Mouse (Mus musculus) liver, embryonic 14.5 days (tissue): ENCODE data around the gene Slc4a3. TPM values are rescaled to one million over a fixed set of nuclear protein-coding genes. Genes with fewer than 3 reads are reported as not detected.

ENCODE experiments used
- ATAC-seq: fragments of 200-750 bp; cut with Nextera tagmentation; 2 replicates; pipeline ENCODE4 v1.8.0; 2017; ENCODE audit warnings: moderate number of reproducible peaks, mild to moderate bottlenecking, moderate library complexity; ENCODE audit not compliant: insufficient read depth
- DNase-seq, 3 experiments: peaks; one replicate each; pipeline ENCODE4 v3.0.0-alpha.2; 2012 to 2013; ENCODE audit warnings: low read depth in 3 of 3, low spot score in 3 of 3
- H3K27ac ChIP-seq: fragments of 300-500 bp; sonication (generic); 2 replicates; pipeline ENCODE4 v1.5.1; 2014; ENCODE audit warnings: moderate library complexity, mild to moderate bottlenecking, control low read depth, inconsistent platforms
- H3K27me3 ChIP-seq: fragments of 300-500 bp; sonication (generic); 2 replicates; pipeline ENCODE4 v1.6.1; 2014; ENCODE audit warnings: mild to moderate bottlenecking, low read length, moderate library complexity; ENCODE audit not compliant: control insufficient read depth, insufficient read depth
- H3K36me3 ChIP-seq: fragments of 300-500 bp; sonication (generic); replicated peaks from 2 replicates; pipeline ENCODE4 v1.6.1; 2014; ENCODE audit warnings: low read depth; ENCODE audit not compliant: control insufficient read depth, insufficient read depth
- H3K4me1 ChIP-seq, 2 experiments: fragments of 200-500 bp in 1 of 2; fragments of 300-500 bp in 1 of 2; sonication (generic) in 1 of 2; replicated peaks; 2 replicates each; pipeline ENCODE4 v1.6.1; 2012 to 2014; ENCODE audit warnings: antibody characterized with exemption in 1 of 2, inconsistent platforms in 1 of 2, low read length in 1 of 2; ENCODE audit not compliant: control insufficient read depth in 2 of 2, insufficient read depth in 2 of 2
- H3K4me2 ChIP-seq: fragments of 300-500 bp; sonication (generic); 2 replicates; pipeline ENCODE4 v1.6.1; 2014; ENCODE audit warnings: low read depth, mild to moderate bottlenecking, control low read depth, moderate library complexity
- H3K4me3 ChIP-seq, 2 experiments: fragments of 200-500 bp in 1 of 2; fragments of 300-500 bp in 1 of 2; sonication (generic) in 1 of 2; 2 replicates each; pipeline ENCODE4 v1.5.1; 2012 to 2014; ENCODE audit warnings: low read depth in 2 of 2, low read length in 2 of 2, mild to moderate bottlenecking in 2 of 2, control low read depth in 1 of 2, inconsistent platforms in 1 of 2, moderate library complexity in 1 of 2; ENCODE audit not compliant: insufficient read depth in 1 of 2
- H3K9ac ChIP-seq: fragments of 300-500 bp; sonication (generic); replicated peaks from 2 replicates; pipeline ENCODE4 v1.6.1; 2014; ENCODE audit warnings: mild to moderate bottlenecking, control low read depth, moderate library complexity
- H3K9me3 ChIP-seq: fragments of 300-500 bp; sonication (generic); 2 replicates; pipeline ENCODE4 v1.6.1; 2016; ENCODE audit warnings: low read length, mixed read lengths; ENCODE audit not compliant: control insufficient read depth
- CTCF ChIP-seq: IDR thresholded peaks from 2 replicates; pipeline ENCODE4 v1.5.1; 2016; ENCODE audit warnings: antibody characterized with exemption, low read depth, control low read depth
- EP300 ChIP-seq: IDR thresholded peaks from 2 replicates; pipeline ENCODE4 v1.6.1; 2016; ENCODE audit warnings: antibody characterized with exemption, low read depth
- WGBS: fragments of 180-500 bp; shearing (Covaris S2); extraction: QIAGEN DNeasy Blood & Tissue Kit; methylation state at CpG from one replicate; pipeline ENCODE4 v1.1.7; 2014; ENCODE audit not compliant: insufficient replicate concordance; 5-methylcytosine and 5-hydroxymethylcytosine counted together
- polyA plus RNA-seq, 2 experiments: library from polyadenylated mRNA; depleted of rRNA in 1 of 2; stranded (reverse) in 1 of 2; unstranded in 1 of 2; fragments of >200 nt; fragmentation: Nextera tagmentation in 1 of 2; extraction: Ambion mirVana in 1 of 2; gene quantifications; 2 replicates each; pipeline versions ENCODE4 v1.2.1 to v1.2.3; 2012 to 2014

Slc4a3 gene
- polyA plus RNA-seq, 2 experiments = 0.44 to 1.2 TPM

- Histone ChIP-seq H3K4me2 (no peak overlapping the region), H3K4me3 (no peak overlapping the region), H3K4me1 (peaks cover 0 to 2% of the 10 kb centered on the region in 2 experiments; a peak in 1 of 4 replicates), H3K27ac (no peak overlapping the region), H3K9ac (no peak overlapping the region), H3K9me3 (no peaks in the 10 kb centered on the region), H3K36me3 (no peaks in the 10 kb centered on the region), H3K27me3 (peaks cover 29% of the 10 kb centered on the region)
- TF ChIP-seq EP300 = no peak
- TF ChIP-seq CTCF = no peak
- WGBS = 74% methylated on average over 23 of the region's 23 CpGs
- DNase-seq = no peak
- ATAC-seq = no peak
Observed at GRCm38 (mm10) chr1:75503651-75503980, 42.5 kb upstream of the Slc4a3 start.

DNA sequence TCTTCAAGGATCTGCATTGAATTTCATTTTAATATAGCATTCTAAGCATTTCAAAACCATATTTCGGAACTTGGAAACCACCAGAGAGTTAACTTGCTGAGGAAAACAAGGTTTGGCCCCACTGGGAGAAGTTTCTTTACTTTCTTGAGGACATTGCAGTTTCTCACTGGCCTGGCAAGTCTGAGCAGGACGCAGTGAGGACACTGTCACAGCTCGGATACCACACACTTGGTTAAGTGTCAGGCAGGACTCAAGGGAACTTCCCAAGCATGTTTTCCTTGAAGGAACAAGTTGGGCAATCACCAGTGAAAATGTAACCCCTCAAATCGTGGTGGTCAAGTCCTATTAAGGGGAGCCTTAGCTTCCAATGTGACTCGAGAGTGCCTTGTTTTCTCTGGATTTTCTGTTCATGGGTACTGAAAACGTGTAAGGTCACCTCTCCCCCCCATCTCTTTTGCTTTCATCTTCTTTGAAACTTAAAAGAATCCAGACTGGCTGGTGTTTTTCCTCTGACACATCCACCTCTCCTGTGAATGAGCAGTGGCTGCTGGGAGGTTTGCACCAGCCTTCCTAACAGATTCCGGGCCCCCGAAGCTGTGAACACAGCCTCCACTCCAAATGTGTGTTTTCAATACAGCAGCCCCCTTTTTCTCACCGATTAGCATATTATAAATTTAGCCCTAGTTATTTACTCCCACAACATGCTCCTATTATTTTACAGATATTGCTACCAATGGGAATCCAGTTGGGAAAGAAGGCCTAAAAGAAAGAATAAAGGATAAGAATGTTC, 41.6 kb upstream of the Slc4a3 start:
- no peaks in the 10 kb centered on the region for H3K36me3 ChIP-seq
- TF ChIP-seq EP300 (no peak), CTCF (no peak)
- peak overlapping the region; percentile 31; the same call in 1 of the 2 replicates for H3K4me2 ChIP-seq
- no peak overlapping the region for H3K27ac ChIP-seq
- H3K9ac ChIP-seq = no peak overlapping the region
- no peak overlapping the region for H3K4me3 ChIP-seq
- H3K9me3 ChIP-seq = no peaks in the 10 kb centered on the region
- H3K4me1 ChIP-seq = peaks cover 0 to 2% of the 10 kb centered on the region in 2 experiments; a peak in 1 of 4 replicates
- H3K27me3 ChIP-seq = peaks cover 29% of the 10 kb centered on the region
- no peak for DNase-seq
- WGBS = 54% methylated on average over 9 of the region's 9 CpGs
- no peak for ATAC-seq

GRCm38 (mm10) chr1:75505159-75505955, 40.7 kb upstream of the Slc4a3 start:
- TF ChIP-seq CTCF (no peak), EP300 (no peak)
- peak overlapping the region; percentile 31 for H3K4me2 ChIP-seq
- ATAC-seq = 0 out of 2 replicates have a peak, but pooled peaks have one; percentile 17
- H3K9ac ChIP-seq = no peak overlapping the region; the same call in 1 of the 2 replicates
- peaks cover 29% of the 10 kb centered on the region for H3K27me3 ChIP-seq
- WGBS = 1% methylated on average over 84 of the region's 84 CpGs
- DNase-seq = no peak
- H3K9me3 ChIP-seq = no peaks in the 10 kb centered on the region
- H3K4me1 ChIP-seq = peaks cover 0 to 2% of the 10 kb centered on the region in 2 experiments; a peak in 1 of 4 replicates
- H3K36me3 ChIP-seq = no peaks in the 10 kb centered on the region
- H3K27ac ChIP-seq = no peak overlapping the region
- peak overlapping the region; percentile 46 to 54 for H3K4me3 ChIP-seq

- peak within 1 kb of the TSS; percentile 46 to 54 for H3K4me3 ChIP-seq
Observed at GRCm38 (mm10) chr1:75505956-75506831, 39.9 kb upstream of the Slc4a3 start, which contains the start of gene Obsl1. Obsl1 (minus strand) TSS chr1:75506452.

More at GRCm38 (mm10) chr1:75505956-75506831, 39.9 kb upstream of the Slc4a3 start, which contains the start of gene Obsl1:
- 2% methylated on average over 64 of the region's 65 CpGs for WGBS
- no peak within 1 kb of the TSS; the same call in 1 of the 2 replicates for H3K9ac ChIP-seq
- H3K27ac ChIP-seq = no peak within 1 kb of the TSS
- H3K4me1 ChIP-seq = peaks cover 0 to 6% of the 10 kb centered on the region in 2 experiments; a peak in 2 of 4 replicates
- no peaks in the 10 kb centered on the region for H3K9me3 ChIP-seq
- ATAC-seq = peak; percentile 74
- H3K4me2 ChIP-seq = peak within 1 kb of the TSS; percentile 31
- no peak for DNase-seq
- H3K27me3 ChIP-seq = peaks cover 29% of the 10 kb centered on the region
- no peaks in the 10 kb centered on the region for H3K36me3 ChIP-seq
- TF ChIP-seq CTCF (no peak), EP300 (no peak)
